Mouse (Mus musculus) intestine, postnatal 0 days (tissue): Measurements from ENCODE around the gene Nf1. TPM values are rescaled to one million over a fixed set of nuclear protein-coding genes. Genes with fewer than 3 reads are reported as not detected.
A peak's percentile ranks its signal among the peaks of the same experiment; 100 is the strongest.

Source experiments
- ATAC-seq: fragments of 200-750 bp; cut with Nextera tagmentation; 2 replicates; pipeline ENCODE4 v1.8.0; 2017; ENCODE audit warnings: mild to moderate bottlenecking, moderate TSS enrichment, moderate library complexity
- H3K27ac ChIP-seq: fragments of 300-500 bp; sonication (generic); 2 replicates; pipeline ENCODE4 v1.5.1; 2014; ENCODE audit warnings: mild to moderate bottlenecking, low read depth, low read length, moderate library complexity
- H3K27me3 ChIP-seq: fragments of 300-500 bp; sonication (generic); replicated peaks from 2 replicates; pipeline ENCODE4 v1.6.1; 2014; ENCODE audit warnings: low read length, mixed read lengths; ENCODE audit not compliant: control insufficient read depth, insufficient read depth
- H3K36me3 ChIP-seq: fragments of 300-500 bp; sonication (generic); 2 replicates; pipeline ENCODE4 v1.6.1; 2014; ENCODE audit warnings: mild to moderate bottlenecking, moderate library complexity; ENCODE audit not compliant: control insufficient read depth, insufficient read depth
- H3K4me1 ChIP-seq: fragments of 300-500 bp; sonication (generic); replicated peaks from 2 replicates; pipeline ENCODE4 v1.6.1; 2014; ENCODE audit warnings: antibody characterized with exemption, low read length, mixed read lengths; ENCODE audit not compliant: control insufficient read depth, insufficient read depth
- H3K4me2 ChIP-seq: fragments of 300-500 bp; sonication (generic); replicated peaks from 2 replicates; pipeline ENCODE4 v1.6.1; 2014; ENCODE audit warnings: low read depth, mild to moderate bottlenecking, moderate library complexity
- H3K4me3 ChIP-seq: fragments of 300-500 bp; sonication (generic); 2 replicates; pipeline ENCODE4 v1.5.1; 2014; ENCODE audit warnings: low read depth, low read length
- H3K9ac ChIP-seq: fragments of 300-500 bp; sonication (generic); 2 replicates; pipeline ENCODE4 v1.6.1; 2014; ENCODE audit warnings: mild to moderate bottlenecking, low read depth, low read length
- H3K9me3 ChIP-seq: fragments of 300-500 bp; sonication (generic); 2 replicates; pipeline ENCODE4 v1.6.1; 2016; ENCODE audit warnings: mixed run types; ENCODE audit not compliant: control insufficient read depth
- CTCF ChIP-seq: sonication (generic); IDR thresholded peaks from 2 replicates; pipeline ENCODE4 v1.5.1; 2016; ENCODE audit warnings: low read depth, mild to moderate bottlenecking, control low read depth, antibody characterized with exemption, moderate library complexity
- WGBS: fragments of 180-500 bp; shearing (Covaris S2); extraction: QIAGEN DNeasy Blood & Tissue Kit; methylation state at CpG from one replicate; pipeline ENCODE4 v1.1.7; 2014; 5-methylcytosine and 5-hydroxymethylcytosine counted together
- polyA plus RNA-seq: library from polyadenylated mRNA; unstranded; fragments of >200 nt; fragmentation: Nextera tagmentation; extraction: Ambion mirVana; gene quantifications from 2 replicates; pipeline ENCODE4 v1.2.1, GENCODE M21; 2015

The Nf1 gene
- polyA plus RNA-seq, 1 experiment from 2014 or later, result 6.3 TPM

- no peaks in the 10 kb centered on the region for H3K9me3 ChIP-seq
- H3K27ac ChIP-seq, result no peak overlapping the region
- WGBS, result 85% methylated on average over 8 of the region's 8 CpGs
- H3K4me3 ChIP-seq, result no peak overlapping the region
- no peak for TF ChIP-seq CTCF
- H3K36me3 ChIP-seq, result no peaks in the 10 kb centered on the region; the same call in 1 of the 2 replicates
- no peak overlapping the region for H3K9ac ChIP-seq
- no peak overlapping the region for H3K4me2 ChIP-seq
- ATAC-seq, result no peak
- no peaks in the 10 kb centered on the region for H3K4me1 ChIP-seq
- H3K27me3 ChIP-seq, result no peaks in the 10 kb centered on the region
These were observed 278.5 kb downstream of the Nf1 start for GRCm38 (mm10) chr11:79617991-79618390.

GRCm38 (mm10) chr11:79623029-79623428, 283.5 kb downstream of the Nf1 start:
- no peak for ATAC-seq

DNA sequence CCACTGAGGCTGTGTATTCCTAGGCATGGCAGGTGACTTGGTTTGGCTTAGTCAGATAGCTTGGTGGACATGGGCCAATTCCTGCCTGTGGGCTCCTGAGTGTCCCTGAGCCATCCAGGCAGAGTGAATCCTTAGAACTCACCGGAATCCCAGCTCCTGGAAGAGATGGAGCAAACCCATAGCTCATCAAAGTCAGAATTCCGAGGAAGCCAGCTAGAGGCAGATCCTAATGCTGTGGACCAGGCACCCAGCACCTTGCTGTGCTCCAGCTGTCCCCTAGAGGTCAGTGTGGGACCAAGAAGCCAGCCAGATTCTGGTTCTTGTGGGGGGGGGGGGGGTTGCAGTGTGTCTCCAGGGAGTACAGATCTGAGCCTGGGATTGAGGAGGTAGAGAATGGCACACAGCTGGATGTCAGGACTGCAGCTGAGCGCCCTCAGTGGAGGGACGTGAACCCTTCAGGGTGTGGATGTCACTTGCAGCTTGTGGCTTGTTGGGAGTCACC, 285.4 kb downstream of the Nf1 start:
- H3K4me2 ChIP-seq, result no peak overlapping the region
- TF ChIP-seq CTCF, result peak; percentile 87

More at GRCm38 (mm10) chr11:79623029-79623428, 283.5 kb downstream of the Nf1 start:
- Histone ChIP-seq H3K4me3 (no peak overlapping the region), H3K27ac (no peak overlapping the region), H3K4me2 (no peak overlapping the region), H3K9me3 (no peaks in the 10 kb centered on the region), H3K27me3 (no peaks in the 10 kb centered on the region), H3K9ac (no peak overlapping the region), H3K36me3 (no peaks in the 10 kb centered on the region), H3K4me1 (no peaks in the 10 kb centered on the region)
- TF ChIP-seq CTCF, result no peak
- 68% methylated on average over 5 of the region's 5 CpGs for WGBS

GRCm38 (mm10) chr11:79628716-79629115, 289.2 kb downstream of the Nf1 start:
- no peaks in the 10 kb centered on the region for H3K4me1 ChIP-seq
- peak; percentile 72 for TF ChIP-seq CTCF

More for the DNA sequence above, 285.4 kb downstream of the Nf1 start:
- Histone ChIP-seq H3K9ac (no peak overlapping the region), H3K4me1 (no peaks in the 10 kb centered on the region), H3K27ac (no peak overlapping the region), H3K9me3 (no peaks in the 10 kb centered on the region), H3K27me3 (no peaks in the 10 kb centered on the region), H3K36me3 (no peaks in the 10 kb centered on the region), H3K4me3 (no peak overlapping the region)
- WGBS, result 16% methylated on average over 4 of the region's 4 CpGs
- peak; percentile 22; the same call in 1 of the 2 replicates for ATAC-seq

DNA sequence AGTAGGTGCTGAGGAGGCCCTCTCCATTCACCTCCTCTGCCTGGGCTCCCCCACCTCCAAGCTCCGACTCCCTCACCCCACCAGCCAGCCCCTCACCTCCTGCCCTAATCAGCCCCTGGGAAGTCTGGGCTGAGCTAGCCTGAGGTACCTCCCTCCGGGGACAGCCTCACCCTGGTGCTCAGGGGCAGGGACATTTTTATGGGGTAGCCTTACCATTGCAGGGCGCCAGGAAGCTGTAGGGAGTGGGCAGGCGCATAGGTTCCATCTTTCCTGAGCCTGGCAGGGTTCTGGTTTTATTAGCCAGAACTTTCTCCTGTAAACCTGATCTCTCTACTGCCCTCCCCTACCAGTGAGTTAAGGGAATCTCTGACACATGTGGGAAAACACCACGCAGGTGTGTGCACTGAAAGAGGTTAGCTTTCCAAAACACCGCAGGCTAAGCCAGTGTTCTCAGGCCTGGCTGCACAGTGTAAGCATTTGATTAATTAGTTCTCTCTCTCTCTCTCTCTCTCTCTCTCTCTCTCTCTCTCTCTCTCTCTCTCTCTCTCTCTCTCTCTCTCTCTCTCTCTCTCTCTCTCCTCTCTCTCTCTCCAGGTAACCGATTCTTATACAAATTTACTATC, 290.4 kb downstream of the Nf1 start:
- H3K4me1 ChIP-seq, result no peaks in the 10 kb centered on the region
- no peaks in the 10 kb centered on the region for H3K27me3 ChIP-seq
- WGBS, result 89% methylated on average over 7 of the region's 7 CpGs
- H3K36me3 ChIP-seq, result no peaks in the 10 kb centered on the region
- no peaks in the 10 kb centered on the region for H3K9me3 ChIP-seq
- H3K4me2 ChIP-seq, result no peak overlapping the region
- no peak overlapping the region for H3K27ac ChIP-seq
- no peak for TF ChIP-seq CTCF
- H3K9ac ChIP-seq, result no peak overlapping the region
- H3K4me3 ChIP-seq, result no peak overlapping the region
- ATAC-seq, result no peak

More at GRCm38 (mm10) chr11:79628716-79629115, 289.2 kb downstream of the Nf1 start:
- H3K36me3 ChIP-seq, result no peaks in the 10 kb centered on the region
- no peak overlapping the region for H3K4me3 ChIP-seq
- H3K27ac ChIP-seq, result no peak overlapping the region
- H3K9ac ChIP-seq, result no peak overlapping the region
- H3K27me3 ChIP-seq, result no peaks in the 10 kb centered on the region
- WGBS, result 61% methylated on average over 3 of the region's 3 CpGs
- ATAC-seq, result no peak
- H3K9me3 ChIP-seq, result no peaks in the 10 kb centered on the region
- no peak overlapping the region for H3K4me2 ChIP-seq

GRCm38 (mm10) chr11:79630521-79630920, 291.0 kb downstream of the Nf1 start:
- no peak for ATAC-seq

More at GRCm38 (mm10) chr11:79630521-79630920, 291.0 kb downstream of the Nf1 start:
- no peak for TF ChIP-seq CTCF
- H3K9me3 ChIP-seq, result no peaks in the 10 kb centered on the region
- no peak overlapping the region for H3K9ac ChIP-seq
- H3K4me2 ChIP-seq, result no peak overlapping the region
- H3K36me3 ChIP-seq, result no peaks in the 10 kb centered on the region
- no peak overlapping the region for H3K4me3 ChIP-seq
- no peaks in the 10 kb centered on the region for H3K27me3 ChIP-seq
- WGBS, result 70% methylated on average over 6 of the region's 6 CpGs
- H3K27ac ChIP-seq, result no peak overlapping the region
- no peaks in the 10 kb centered on the region for H3K4me1 ChIP-seq

Other genes with a start within 250 kb of the Nf1 start
- 4.7 and 6.8 TPM in 2 replicates for gene Ksr1, start 193.3 kb upstream of the Nf1 start, polyA plus RNA-seq
- 64.7 and 70.5 TPM in 2 replicates for gene Wsb1, start 85.0 kb upstream of the Nf1 start, polyA plus RNA-seq
- not detected in 2 replicates for gene Gm9964, start 42.8 kb upstream of the Nf1 start, polyA plus RNA-seq
- 0.55 and 0.75 TPM in 2 replicates for gene Omg, start 164.4 kb downstream of the Nf1 start, polyA plus RNA-seq
- 0.41 and 1.2 TPM in 2 replicates for gene Evi2b, start 184.1 kb downstream of the Nf1 start, polyA plus RNA-seq
- 0.17 and 0.21 TPM in 2 replicates for gene Evi2, start 190.9 kb downstream of the Nf1 start, polyA plus RNA-seq
- 2.2 and 3.3 TPM in 2 replicates for gene Evi2a, start 190.9 kb downstream of the Nf1 start, polyA plus RNA-seq